Mouse (Mus musculus) lung, embryonic 16.5 days (tissue): ENCODE data around the gene Adam20. TPM values are rescaled to one million over a fixed set of nuclear protein-coding genes. Genes with fewer than 3 reads are reported as not detected.
"Not testable (repeated sequence)": the region's sequence is repeated elsewhere in the genome, so short reads cannot be mapped to it uniquely, and the experiment has no call there.

Source experiments
- ATAC-seq: fragments of 200-750 bp; cut with Nextera tagmentation; 2 replicates; pipeline ENCODE4 v1.8.0; 2017; ENCODE audit warnings: low read depth, mild to moderate bottlenecking, moderate library complexity
- H3K27ac ChIP-seq: fragments of 300-500 bp; sonication (generic); 2 replicates; pipeline ENCODE4 v1.5.1; 2014; ENCODE audit warnings: mild to moderate bottlenecking, control low read depth, low read length
- H3K27me3 ChIP-seq: fragments of 300-500 bp; sonication (generic); 2 replicates; pipeline ENCODE4 v1.6.1; 2014; ENCODE audit warnings: low read depth, low read length, mixed read lengths; ENCODE audit not compliant: control insufficient read depth, insufficient read depth
- H3K36me3 ChIP-seq: fragments of 300-500 bp; sonication (generic); 2 replicates; pipeline ENCODE4 v1.6.1; 2014; ENCODE audit warnings: low read length; ENCODE audit not compliant: control insufficient read depth, insufficient read depth
- H3K4me1 ChIP-seq: fragments of 300-500 bp; sonication (generic); replicated peaks from 2 replicates; pipeline ENCODE4 v1.6.1; 2014; ENCODE audit warnings: low read length, mixed read lengths; ENCODE audit not compliant: control insufficient read depth, insufficient read depth
- H3K4me2 ChIP-seq: fragments of 300-500 bp; sonication (generic); 2 replicates; pipeline ENCODE4 v1.6.1; 2014; ENCODE audit warnings: low read depth, low read length, control low read depth
- H3K4me3 ChIP-seq: fragments of 300-500 bp; sonication (generic); 2 replicates; pipeline ENCODE4 v1.5.1; 2014; ENCODE audit warnings: mild to moderate bottlenecking, low read length, control low read depth
- H3K9ac ChIP-seq: fragments of 300-500 bp; sonication (generic); 2 replicates; pipeline ENCODE4 v1.6.1; 2014; ENCODE audit warnings: low read length, control low read depth
- H3K9me3 ChIP-seq: fragments of 300-500 bp; sonication (generic); 2 replicates; pipeline ENCODE4 v1.6.1; 2016; ENCODE audit warnings: low read length; ENCODE audit not compliant: control insufficient read depth
- WGBS: fragments of 180-500 bp; shearing (Covaris S2); extraction: QIAGEN DNeasy Blood & Tissue Kit; methylation state at CpG from one replicate; pipeline ENCODE4 v1.1.7; 2014; 5-methylcytosine and 5-hydroxymethylcytosine counted together
- polyA plus RNA-seq: library from polyadenylated mRNA; unstranded; fragments of >200 nt; fragmentation: Nextera tagmentation; extraction: Ambion mirVana; gene quantifications from 2 replicates; pipeline ENCODE4 v1.2.1, GENCODE M21; 2015

The Adam20 gene
- polyA plus RNA-seq, result not detected in 2 replicates

DNA sequence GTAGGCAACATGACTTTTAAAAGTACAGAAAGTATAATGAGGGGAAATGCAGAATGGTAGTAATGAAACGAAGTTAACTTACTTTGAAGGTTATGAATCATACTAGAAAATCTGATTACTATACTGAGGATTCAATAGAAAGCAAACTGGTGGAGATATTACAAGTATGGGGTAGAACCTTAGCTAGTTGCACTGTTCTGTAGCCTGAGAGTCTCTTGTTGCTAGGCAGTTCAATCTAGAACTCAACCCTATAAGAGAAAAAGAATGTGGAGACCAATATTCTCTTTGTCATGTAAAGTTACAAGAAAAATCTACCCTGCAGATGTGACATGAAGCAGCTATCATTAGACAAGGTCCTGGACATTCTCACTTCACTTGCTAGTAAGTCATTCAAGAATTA is at the start of gene Adam20:
TSS of gene Adam20 (plus strand) at position 301 of the 400 bp plus-strand sequence.
- 59% methylated on average over 1 of the region's 1 CpGs for WGBS
- not testable (repeated sequence) for H3K4me3 ChIP-seq, H3K9me3 ChIP-seq, H3K9ac ChIP-seq, H3K27ac ChIP-seq, ATAC-seq, H3K36me3 ChIP-seq, H3K27me3 ChIP-seq, H3K4me1 ChIP-seq, H3K4me2 ChIP-seq

- H3K27ac ChIP-seq, H3K9me3 ChIP-seq, H3K36me3 ChIP-seq, H3K4me1 ChIP-seq, H3K4me2 ChIP-seq, H3K4me3 ChIP-seq, ATAC-seq, H3K27me3 ChIP-seq, H3K9ac ChIP-seq: not testable (repeated sequence)
- WGBS, result 45% methylated on average over 1 of the region's 1 CpGs
Observed at GRCm38 (mm10) chr8:40751908-40752307, 41.2 kb upstream of the Adam20 start, which contains the start of gene Adam25. Gene Adam25, plus strand, starts transcription at chr8:40752208.

DNA sequence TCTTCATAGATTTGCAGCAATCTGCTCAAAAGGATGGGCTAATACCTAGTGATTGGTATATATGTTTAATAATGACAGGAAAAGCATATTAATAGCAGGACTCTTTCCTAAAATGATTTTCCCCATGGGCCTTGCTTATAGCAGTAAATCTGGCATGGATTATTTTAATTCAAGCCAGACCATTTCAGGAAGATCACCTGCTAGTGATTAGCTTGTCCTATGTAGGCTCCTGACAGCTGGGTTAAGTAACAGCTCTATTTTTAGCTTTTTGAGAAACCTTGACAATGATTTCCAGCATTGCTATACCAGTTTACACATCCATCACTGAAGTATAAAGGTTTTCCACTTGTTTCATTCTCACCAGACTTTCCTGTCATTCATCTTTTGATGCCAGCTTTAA is 9.8 kb upstream of the Adam20 start:
- ATAC-seq, result no peak
- Histone ChIP-seq H3K4me3 (no peak overlapping the region), H3K27me3 (no peaks in the 10 kb centered on the region)

DNA sequence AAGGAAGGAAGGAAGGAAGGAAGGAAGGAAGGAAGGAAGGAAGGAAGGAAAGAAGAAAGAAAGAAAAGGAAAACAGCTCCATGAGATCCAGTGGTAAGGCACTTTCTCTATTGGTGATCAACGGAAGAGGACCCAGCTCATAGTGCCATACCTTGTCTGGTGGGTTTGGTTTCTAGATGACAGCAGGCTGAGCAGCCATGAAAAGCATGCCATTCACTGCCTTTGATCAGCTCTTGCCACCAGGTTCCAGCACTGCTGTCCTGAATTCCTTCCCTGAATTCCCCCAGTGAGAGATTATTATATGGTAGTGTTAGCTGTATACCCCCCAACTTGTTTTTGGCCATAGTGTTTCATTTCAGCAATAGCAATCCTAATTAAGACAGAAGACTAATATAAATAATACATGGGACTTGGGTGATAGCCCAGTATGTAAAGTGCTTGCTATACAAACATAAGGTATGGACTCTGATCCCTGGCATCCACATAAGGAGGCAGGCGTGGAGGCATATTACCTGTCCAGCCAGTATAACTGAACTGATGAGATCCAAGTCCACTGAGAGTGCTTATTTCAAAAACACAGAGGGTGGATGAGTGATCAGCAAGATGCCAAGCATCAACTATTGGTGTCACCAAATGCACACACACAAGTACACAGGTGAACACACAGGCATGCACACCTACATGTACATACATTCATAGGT is 10.5 kb downstream of the Adam20 start:
- Histone ChIP-seq H3K36me3 (no peaks in the 10 kb centered on the region), H3K4me2 (no peak overlapping the region), H3K9me3 (no peaks in the 10 kb centered on the region), H3K4me3 (no peak overlapping the region), H3K27ac (no peak overlapping the region), H3K9ac (no peak overlapping the region), H3K4me1 (no peaks in the 10 kb centered on the region), H3K27me3 (no peaks in the 10 kb centered on the region)
- WGBS, result 71% methylated on average over 2 of the region's 2 CpGs
- no peak for ATAC-seq

More for the DNA sequence above, 9.8 kb upstream of the Adam20 start:
- no peaks in the 10 kb centered on the region for H3K9me3 ChIP-seq
- H3K4me2 ChIP-seq, result no peak overlapping the region
- no peak overlapping the region for H3K27ac ChIP-seq
- no peaks in the 10 kb centered on the region for H3K4me1 ChIP-seq
- no peaks in the 10 kb centered on the region for H3K36me3 ChIP-seq
- H3K9ac ChIP-seq, result no peak overlapping the region

Other genes with a start within 250 kb of the Adam20 start
- gene Adam24, start 118.2 kb upstream of the Adam20 start, polyA plus RNA-seq, result not detected in 2 replicates
- not detected in 2 replicates for gene Adam25, start 41.1 kb upstream of the Adam20 start, polyA plus RNA-seq
- not detected in 2 replicates for gene Adam39, start 29.7 kb downstream of the Adam20 start, polyA plus RNA-seq